Mouse (Mus musculus) heart, embryonic 13.5 days (tissue): ENCODE measurements around the gene Madd. TPM values are rescaled to one million over a fixed set of nuclear protein-coding genes. Genes with fewer than 3 reads are reported as not detected.
"Not testable (repeated sequence)": the region's sequence is repeated elsewhere in the genome, so short reads cannot be mapped to it uniquely, and the experiment has no call there.

Experiments
- ATAC-seq: fragments of 200-750 bp; cut with Nextera tagmentation; 2 replicates; pipeline ENCODE4 v1.8.0; 2017; ENCODE audit warnings: moderate TSS enrichment; ENCODE audit not compliant: insufficient number of reproducible peaks, low FRiP score, low TSS enrichment; ENCODE audit errors: extremely low read depth
- H3K27ac ChIP-seq: fragments of 300-500 bp; sonication (generic); replicated peaks from 2 replicates; pipeline ENCODE4 v1.5.1; 2015; ENCODE audit warnings: moderate library complexity, mild to moderate bottlenecking, inconsistent platforms
- H3K27me3 ChIP-seq: fragments of 300-500 bp; sonication (generic); replicated peaks from 2 replicates; pipeline ENCODE4 v1.6.1; 2015; ENCODE audit warnings: mild to moderate bottlenecking, inconsistent platforms
- H3K36me3 ChIP-seq: fragments of 300-500 bp; sonication (generic); 2 replicates; pipeline ENCODE4 v1.6.1; 2015; ENCODE audit warnings: mild to moderate bottlenecking, inconsistent platforms
- H3K4me1 ChIP-seq: fragments of 300-500 bp; sonication (generic); 2 replicates; pipeline ENCODE4 v1.6.1; 2015; ENCODE audit warnings: inconsistent platforms
- H3K4me2 ChIP-seq: fragments of 300-500 bp; sonication (generic); 2 replicates; pipeline ENCODE4 v1.6.1; 2015; ENCODE audit warnings: inconsistent platforms, mild to moderate bottlenecking, moderate library complexity
- H3K4me3 ChIP-seq: fragments of 300-500 bp; sonication (generic); 2 replicates; pipeline ENCODE4 v1.5.1; 2015; ENCODE audit warnings: moderate library complexity, mild to moderate bottlenecking, inconsistent platforms
- H3K9ac ChIP-seq: fragments of 300-500 bp; sonication (generic); 2 replicates; pipeline ENCODE4 v1.6.1; 2015; ENCODE audit warnings: inconsistent platforms, mild to moderate bottlenecking, moderate library complexity
- H3K9me3 ChIP-seq: fragments of 300-500 bp; sonication (generic); 2 replicates; pipeline ENCODE4 v1.6.1; 2016; ENCODE audit warnings: inconsistent platforms
- WGBS: fragments of 180-500 bp; shearing (Covaris S2); methylation state at CpG from one replicate; pipeline ENCODE4 v1.1.7; 2015; ENCODE audit warnings: mixed read lengths; 5-methylcytosine and 5-hydroxymethylcytosine counted together
- polyA plus RNA-seq: library from polyadenylated mRNA; unstranded; fragments of >200 nt; fragmentation: Nextera tagmentation; extraction: Ambion mirVana; gene quantifications from 2 replicates; pipeline ENCODE4 v1.2.1, GENCODE M21; 2015

Gene Madd
- polyA plus RNA-seq, 1 experiment from 2014 or later, result 5.9 TPM

- H3K9ac ChIP-seq, result no peak overlapping the region
- no peak overlapping the region for H3K27ac ChIP-seq
- no peak for ATAC-seq
- peaks cover 39% of the 10 kb centered on the region for H3K4me1 ChIP-seq
- 66% methylated on average over 6 of the region's 6 CpGs for WGBS
- H3K36me3 ChIP-seq, result no peaks in the 10 kb centered on the region
- H3K27me3 ChIP-seq, result no peaks in the 10 kb centered on the region
- H3K9me3 ChIP-seq, result no peaks in the 10 kb centered on the region
- H3K4me2 ChIP-seq, result no peak overlapping the region
- H3K4me3 ChIP-seq, result no peak overlapping the region
These were observed 69.8 kb downstream of the Madd start for GRCm38 (mm10) chr2:91113852-91114251.

GRCm38 (mm10) chr2:91113334-91113733, 70.3 kb downstream of the Madd start:
- peaks cover 39% of the 10 kb centered on the region for H3K4me1 ChIP-seq
- no peak overlapping the region for H3K4me2 ChIP-seq
- H3K27me3 ChIP-seq, result no peaks in the 10 kb centered on the region
- no peaks in the 10 kb centered on the region for H3K9me3 ChIP-seq
- H3K9ac ChIP-seq, result peak overlapping the region; percentile 61
- H3K36me3 ChIP-seq, result no peaks in the 10 kb centered on the region
- no peak overlapping the region for H3K4me3 ChIP-seq
- 69% methylated on average over 10 of the region's 10 CpGs for WGBS
- H3K27ac ChIP-seq, result no peak overlapping the region
- no peak for ATAC-seq

DNA sequence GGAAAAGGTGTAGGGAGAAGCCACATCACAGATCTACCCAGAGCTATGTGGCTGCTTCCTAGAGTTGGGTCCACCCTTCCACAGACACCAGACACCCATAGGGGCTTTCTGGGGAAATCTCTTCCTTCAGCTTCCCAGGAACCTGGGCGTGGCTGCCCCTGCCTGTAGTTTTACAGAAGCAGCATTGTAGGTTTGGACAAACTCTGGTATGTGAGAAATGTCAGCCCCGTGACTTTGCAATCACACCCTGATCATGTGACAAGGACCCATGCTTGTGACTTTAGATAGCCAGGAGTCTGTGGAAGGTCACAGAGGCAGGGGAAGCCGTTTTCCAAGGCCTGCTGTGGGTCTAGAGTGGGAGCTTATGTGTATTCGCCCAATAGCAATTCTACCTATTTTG, 71.1 kb downstream of the Madd start:
- ATAC-seq, result no peak
- Histone ChIP-seq H3K36me3 (no peaks in the 10 kb centered on the region), H3K4me3 (no peak overlapping the region), H3K9ac (peak overlapping the region; percentile 61; the same call in 1 of the 2 replicates), H3K4me2 (0 out of 2 replicates have a peak overlapping the region, but pooled peaks have one; percentile 7), H3K9me3 (no peaks in the 10 kb centered on the region), H3K27me3 (no peaks in the 10 kb centered on the region), H3K4me1 (peaks cover 36% of the 10 kb centered on the region), H3K27ac (peak overlapping the region; percentile 56)
- 35% methylated on average over 4 of the region's 4 CpGs for WGBS

- H3K4me2 ChIP-seq, ATAC-seq, H3K4me3 ChIP-seq, H3K27ac ChIP-seq, H3K9me3 ChIP-seq, H3K27me3 ChIP-seq, H3K36me3 ChIP-seq, H3K9ac ChIP-seq: not testable (repeated sequence)
- WGBS, result 92% methylated on average over 3 of the region's 3 CpGs
- H3K4me1 ChIP-seq, result peaks cover 30% of the 10 kb centered on the region
These were observed 71.8 kb downstream of the Madd start for GRCm38 (mm10) chr2:91111832-91112231.

DNA sequence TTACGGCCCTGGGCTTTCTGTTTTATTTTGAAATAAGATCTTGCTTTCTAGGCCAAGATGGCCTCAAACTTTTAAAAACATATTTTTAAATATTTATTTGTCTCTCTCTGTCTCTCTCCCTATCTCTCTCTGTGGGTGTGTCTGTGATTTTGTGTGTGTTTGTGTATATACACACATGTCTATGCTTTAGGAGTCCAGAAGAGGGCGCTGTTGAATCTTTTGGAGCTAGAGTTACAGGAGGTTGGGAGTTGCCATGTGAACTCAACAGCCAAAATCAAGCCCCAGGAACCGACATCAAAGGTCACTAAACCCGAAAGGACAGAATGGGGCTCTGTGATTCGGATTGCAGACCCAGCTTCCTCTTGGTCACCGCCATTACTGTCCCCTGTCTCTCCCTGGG, 73.2 kb downstream of the Madd start:
- H3K4me3 ChIP-seq, result no peak overlapping the region
- no peak overlapping the region for H3K27ac ChIP-seq
- H3K4me2 ChIP-seq, result no peak overlapping the region
- H3K9me3 ChIP-seq, result no peaks in the 10 kb centered on the region
- H3K9ac ChIP-seq, result no peak overlapping the region
- H3K36me3 ChIP-seq, result no peaks in the 10 kb centered on the region
- WGBS, result 78% methylated on average over 6 of the region's 6 CpGs
- ATAC-seq, result no peak
- H3K27me3 ChIP-seq, result no peaks in the 10 kb centered on the region
- peaks cover 19% of the 10 kb centered on the region for H3K4me1 ChIP-seq

DNA sequence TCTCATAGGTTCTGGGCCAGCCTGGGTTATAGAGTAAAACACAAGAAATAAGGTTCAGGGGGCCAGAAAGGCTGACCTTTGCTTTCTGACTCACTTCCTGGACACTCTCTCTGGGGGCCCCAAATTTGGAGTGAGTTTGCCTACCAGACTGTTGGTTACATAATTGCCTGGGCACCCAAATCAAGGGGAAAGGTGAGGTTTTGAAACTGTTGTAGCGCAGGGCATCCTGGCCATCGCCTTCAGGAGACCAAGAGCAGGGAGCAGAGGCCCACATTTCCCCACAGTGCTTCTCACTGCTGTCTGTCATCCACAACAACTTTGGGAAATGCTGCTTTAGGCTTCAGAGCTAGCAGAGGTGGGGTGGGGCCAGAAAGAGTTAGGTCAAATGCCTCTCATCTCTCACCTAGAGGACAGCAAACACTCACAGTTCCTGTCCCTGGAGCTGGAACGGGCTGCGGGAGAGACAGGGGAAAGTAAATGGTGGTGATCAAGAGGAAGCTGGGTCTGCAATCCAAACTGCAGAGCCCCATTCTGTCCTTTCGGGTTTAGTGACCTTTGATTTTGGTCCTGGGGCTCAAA, 73.7 kb downstream of the Madd start:
- Histone ChIP-seq H3K4me1 (peaks cover 16% of the 10 kb centered on the region), H3K27ac (no peak overlapping the region), H3K9me3 (no peaks in the 10 kb centered on the region), H3K36me3 (no peaks in the 10 kb centered on the region), H3K27me3 (no peaks in the 10 kb centered on the region), H3K4me2 (no peak overlapping the region), H3K9ac (no peak overlapping the region), H3K4me3 (no peak overlapping the region)
- no peak for ATAC-seq
- 87% methylated on average over 5 of the region's 5 CpGs for WGBS

- WGBS, result 80% methylated on average over 5 of the region's 5 CpGs
- H3K4me2 ChIP-seq, result no peak overlapping the region
- H3K9me3 ChIP-seq, result no peaks in the 10 kb centered on the region
- H3K9ac ChIP-seq, result no peak overlapping the region
- no peak overlapping the region for H3K27ac ChIP-seq
- H3K4me1 ChIP-seq, result peaks cover 16% of the 10 kb centered on the region
- H3K4me3 ChIP-seq, result no peak overlapping the region
- H3K27me3 ChIP-seq, result no peaks in the 10 kb centered on the region
- H3K36me3 ChIP-seq, result no peaks in the 10 kb centered on the region
- no peak for ATAC-seq
These were observed 74.4 kb downstream of the Madd start for GRCm38 (mm10) chr2:91109241-91109640.

GRCm38 (mm10) chr2:91108156-91108555, 75.5 kb downstream of the Madd start:
- no peak for ATAC-seq
- H3K27me3 ChIP-seq, result no peaks in the 10 kb centered on the region
- 71% methylated on average over 3 of the region's 3 CpGs for WGBS

GRCm38 (mm10) chr2:91101124-91101740, 82.4 kb downstream of the Madd start:
- Histone ChIP-seq H3K4me2 (no peak overlapping the region), H3K27me3 (no peaks in the 10 kb centered on the region), H3K27ac (no peak overlapping the region), H3K4me3 (no peak overlapping the region), H3K9me3 (no peaks in the 10 kb centered on the region), H3K4me1 (peaks cover 11% of the 10 kb centered on the region), H3K36me3 (no peaks in the 10 kb centered on the region), H3K9ac (peak overlapping the region; percentile 63)
- no peak; the same call in 1 of the 2 replicates for ATAC-seq
- 4% methylated on average over 7 of the region's 7 CpGs for WGBS

More at GRCm38 (mm10) chr2:91108156-91108555, 75.5 kb downstream of the Madd start:
- Histone ChIP-seq H3K9me3 (no peaks in the 10 kb centered on the region), H3K27ac (no peak overlapping the region), H3K4me3 (no peak overlapping the region), H3K9ac (no peak overlapping the region), H3K36me3 (no peaks in the 10 kb centered on the region), H3K4me2 (no peak overlapping the region), H3K4me1 (peaks cover 13% of the 10 kb centered on the region)

DNA sequence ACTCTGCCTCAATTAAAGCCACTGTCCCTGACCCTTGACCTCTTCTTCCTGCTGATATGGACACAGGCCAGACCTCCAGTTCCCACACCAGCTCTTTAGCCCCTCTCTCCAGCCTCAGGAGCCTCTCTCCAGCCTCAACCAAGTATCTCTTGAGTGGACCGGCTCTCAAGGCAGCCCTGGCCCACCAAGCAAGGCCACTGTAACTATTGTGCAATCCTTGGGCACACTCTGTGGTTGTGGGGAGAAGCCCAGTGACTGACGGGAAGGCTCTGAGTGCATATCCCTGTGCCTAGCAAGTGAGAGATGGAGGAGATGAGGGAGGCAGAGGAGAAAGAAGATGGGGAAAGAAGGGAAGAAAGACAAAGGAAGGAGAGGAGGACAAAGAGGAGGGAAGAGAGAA, 85.5 kb downstream of the Madd start:
- peaks cover 11% of the 10 kb centered on the region for H3K4me1 ChIP-seq
- no peaks in the 10 kb centered on the region for H3K36me3 ChIP-seq
- 77% methylated on average over 2 of the region's 2 CpGs for WGBS
- no peak overlapping the region for H3K27ac ChIP-seq
- H3K4me3 ChIP-seq, result no peak overlapping the region
- no peaks in the 10 kb centered on the region for H3K27me3 ChIP-seq
- ATAC-seq, result no peak
- no peaks in the 10 kb centered on the region for H3K9me3 ChIP-seq
- no peak overlapping the region for H3K4me2 ChIP-seq
- no peak overlapping the region for H3K9ac ChIP-seq

GRCm38 (mm10) chr2:91097015-91097414, 86.6 kb downstream of the Madd start:
- Histone ChIP-seq H3K27me3 (no peaks in the 10 kb centered on the region), H3K9me3 (no peaks in the 10 kb centered on the region), H3K27ac (no peak overlapping the region), H3K36me3 (no peaks in the 10 kb centered on the region), H3K4me1 (peaks cover 11% of the 10 kb centered on the region), H3K4me3 (peak overlapping the region; percentile 11; the same call in 1 of the 2 replicates), H3K9ac (peak overlapping the region; percentile 38; the same call in 1 of the 2 replicates), H3K4me2 (no peak overlapping the region)
- WGBS, result 51% methylated on average over 10 of the region's 10 CpGs
- no peak for ATAC-seq

DNA sequence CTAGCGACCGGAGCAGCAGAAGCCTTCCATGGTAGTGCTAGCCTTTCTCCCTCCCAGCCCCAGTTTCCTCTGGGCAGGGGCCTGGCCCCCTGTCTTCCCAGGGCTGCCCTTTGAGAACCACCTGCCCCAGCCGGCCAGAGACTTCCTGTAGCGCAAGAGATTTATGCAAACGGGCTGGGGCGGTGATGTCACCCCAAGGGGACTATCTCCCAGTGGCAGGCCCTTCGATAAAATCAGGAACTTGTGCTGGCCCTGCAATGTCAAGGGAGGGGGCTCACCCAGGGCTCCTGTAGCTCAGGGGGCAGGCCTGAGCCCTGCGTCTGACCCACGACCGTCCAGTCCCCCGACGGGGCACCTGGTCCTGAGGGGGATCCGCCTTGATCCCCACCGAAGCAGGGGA, 87.1 kb downstream of the Madd start:
- WGBS, result 48% methylated on average over 14 of the region's 14 CpGs
- Histone ChIP-seq H3K36me3 (no peaks in the 10 kb centered on the region), H3K4me3 (peak overlapping the region; percentile 11; the same call in 1 of the 2 replicates), H3K9ac (peak overlapping the region; percentile 38; the same call in 1 of the 2 replicates), H3K27me3 (no peaks in the 10 kb centered on the region), H3K27ac (no peak overlapping the region), H3K4me1 (peaks cover 11% of the 10 kb centered on the region), H3K4me2 (no peak overlapping the region), H3K9me3 (no peaks in the 10 kb centered on the region)
- no peak for ATAC-seq
